Mouse (Mus musculus) midbrain, embryonic 10.5 days (tissue): ENCODE data around the gene Zfyve19. TPM values are rescaled to one million over a fixed set of nuclear protein-coding genes. Genes with fewer than 3 reads are reported as not detected.

Experiments used
- polyA plus RNA-seq: library from polyadenylated mRNA; unstranded; fragments of >200 nt; fragmentation: Nextera tagmentation; extraction: Ambion mirVana; gene quantifications from 2 replicates; pipeline ENCODE4 v1.2.1, GENCODE M21; 2016

Gene Zfyve19
- polyA plus RNA-seq, 1 experiment from 2014 or later: 56.1 TPM

Other genes starting within 250 kb of the Zfyve19 start
- 21.9 and 22.4 TPM in 2 replicates for gene Ccdc32, start 179.2 kb upstream of the Zfyve19 start, polyA plus RNA-seq
- gene Rpusd2, start 173.8 kb upstream of the Zfyve19 start, polyA plus RNA-seq: 7.0 and 7.9 TPM in 2 replicates
- 63.9 and 68.4 TPM in 2 replicates for gene Knl1, start 161.5 kb upstream of the Zfyve19 start, polyA plus RNA-seq
- gene Rad51, start 95.8 kb upstream of the Zfyve19 start, polyA plus RNA-seq: 95.6 and 97.9 TPM in 2 replicates
- gene Rmdn3, start 51.6 kb upstream of the Zfyve19 start, polyA plus RNA-seq: 47.4 and 49.9 TPM in 2 replicates
- 2.7 and 3.2 TPM in 2 replicates for gene Gchfr, start 40.8 kb upstream of the Zfyve19 start, polyA plus RNA-seq
- 0.72 and 1.1 TPM in 2 replicates for gene Gm14137, start 34.1 kb upstream of the Zfyve19 start, polyA plus RNA-seq
- 24.5 and 26.2 TPM in 2 replicates for gene Dnajc17, start 178 bp downstream of the Zfyve19 start, polyA plus RNA-seq
- gene Ppp1r14d, start 21.3 kb downstream of the Zfyve19 start, polyA plus RNA-seq: not detected in 2 replicates
- gene Spint1, start 28.7 kb downstream of the Zfyve19 start, polyA plus RNA-seq: 1.9 and 2.4 TPM in 2 replicates
- 0.83 and 1.9 TPM in 2 replicates for gene Rhov, start 62.7 kb downstream of the Zfyve19 start, polyA plus RNA-seq
- 23.1 and 27.5 TPM in 2 replicates for gene Vps18, start 80.1 kb downstream of the Zfyve19 start, polyA plus RNA-seq
- gene Dll4, start 117.2 kb downstream of the Zfyve19 start, polyA plus RNA-seq: 5.7 TPM in 2 replicates
- 0.78 and 0.95 TPM in 2 replicates for gene Chac1, start 142.6 kb downstream of the Zfyve19 start, polyA plus RNA-seq